Mouse (Mus musculus) limb, embryonic 12.5 days (tissue): ENCODE data around the gene Rc3h1. TPM values are rescaled to one million over a fixed set of nuclear protein-coding genes. Genes with fewer than 3 reads are reported as not detected.

Experiments used
- ATAC-seq: fragments of 200-750 bp; cut with Nextera tagmentation; 2 replicates; pipeline ENCODE4 v1.8.0; 2017; ENCODE audit warnings: low read depth, moderate TSS enrichment; ENCODE audit not compliant: insufficient number of reproducible peaks, insufficient read depth, low FRiP score, low TSS enrichment
- H3K27ac ChIP-seq: fragments of 300-500 bp; sonication (generic); 2 replicates; pipeline ENCODE4 v1.5.1; 2016; ENCODE audit warnings: mild to moderate bottlenecking, moderate library complexity
- H3K27me3 ChIP-seq: fragments of 300-500 bp; sonication (generic); 2 replicates; pipeline ENCODE4 v1.6.1; 2016; ENCODE audit warnings: mild to moderate bottlenecking, moderate library complexity
- H3K36me3 ChIP-seq: fragments of 300-500 bp; sonication (generic); 2 replicates; pipeline ENCODE4 v1.6.1; 2016; ENCODE audit warnings: mild to moderate bottlenecking, moderate library complexity
- H3K4me1 ChIP-seq: fragments of 300-500 bp; sonication (generic); replicated peaks from 2 replicates; pipeline ENCODE4 v1.6.1; 2016
- H3K4me2 ChIP-seq: fragments of 300-500 bp; sonication (generic); 2 replicates; pipeline ENCODE4 v1.6.1; 2016; ENCODE audit warnings: mild to moderate bottlenecking, moderate library complexity
- H3K4me3 ChIP-seq: fragments of 300-500 bp; sonication (generic); replicated peaks from 2 replicates; pipeline ENCODE4 v1.5.1; 2016; ENCODE audit warnings: mild to moderate bottlenecking
- H3K9ac ChIP-seq: fragments of 300-500 bp; sonication (generic); replicated peaks from 2 replicates; pipeline ENCODE4 v1.6.1; 2016; ENCODE audit warnings: mild to moderate bottlenecking, moderate library complexity
- H3K9me3 ChIP-seq: fragments of 300-500 bp; sonication (generic); 2 replicates; pipeline ENCODE4 v1.6.1; 2016; ENCODE audit warnings: mild to moderate bottlenecking, moderate library complexity
- WGBS: fragments of 180-500 bp; shearing (Covaris S2); methylation state at CpG from one replicate; pipeline ENCODE4 v1.1.7; 2016; 5-methylcytosine and 5-hydroxymethylcytosine counted together
- polyA plus RNA-seq: library from polyadenylated mRNA; unstranded; fragments of >200 nt; fragmentation: Nextera tagmentation; extraction: Ambion mirVana; gene quantifications from 2 replicates; pipeline ENCODE4 v1.2.1, GENCODE M21; 2016

Rc3h1 gene
- polyA plus RNA-seq, 1 experiment from 2014 or later = 10.6 TPM

- H3K9ac ChIP-seq = no peak overlapping the region
- ATAC-seq = no peak
- no peaks in the 10 kb centered on the region for H3K36me3 ChIP-seq
- H3K4me2 ChIP-seq = no peak overlapping the region
- H3K9me3 ChIP-seq = no peaks in the 10 kb centered on the region
- no peak overlapping the region for H3K4me3 ChIP-seq
- WGBS = 86% methylated on average over 15 of the region's 15 CpGs
- no peaks in the 10 kb centered on the region for H3K4me1 ChIP-seq
- no peaks in the 10 kb centered on the region for H3K27me3 ChIP-seq
- no peak overlapping the region for H3K27ac ChIP-seq
These were observed 83.2 kb downstream of the Rc3h1 start for GRCm38 (mm10) chr1:160989395-160989794.

GRCm38 (mm10) chr1:160993851-160994250 is 87.6 kb downstream of the Rc3h1 start:
- Histone ChIP-seq H3K9ac (no peak overlapping the region), H3K4me2 (no peak overlapping the region), H3K4me1 (no peaks in the 10 kb centered on the region), H3K27ac (no peak overlapping the region), H3K9me3 (no peaks in the 10 kb centered on the region), H3K27me3 (no peaks in the 10 kb centered on the region), H3K4me3 (no peak overlapping the region), H3K36me3 (no peaks in the 10 kb centered on the region)
- no peak for ATAC-seq
- WGBS = 75% methylated on average over 6 of the region's 6 CpGs

- Histone ChIP-seq H3K4me2 (no peak overlapping the region), H3K4me3 (no peak overlapping the region), H3K27me3 (no peaks in the 10 kb centered on the region), H3K9me3 (no peaks in the 10 kb centered on the region), H3K4me1 (no peaks in the 10 kb centered on the region; the same call in none of the 2 replicates), H3K9ac (no peak overlapping the region), H3K36me3 (peaks cover 15% of the 10 kb centered on the region; the same call in 1 of the 2 replicates), H3K27ac (no peak overlapping the region)
- WGBS = 60% methylated on average over 4 of the region's 4 CpGs
- no peak for ATAC-seq
These were observed 98.7 kb downstream of the Rc3h1 start for GRCm38 (mm10) chr1:161004942-161005341.

GRCm38 (mm10) chr1:161005526-161005925 is 99.3 kb downstream of the Rc3h1 start:
- Histone ChIP-seq H3K4me3 (no peak overlapping the region), H3K27me3 (no peaks in the 10 kb centered on the region), H3K36me3 (peaks cover 15% of the 10 kb centered on the region; the same call in 1 of the 2 replicates), H3K4me1 (no peaks in the 10 kb centered on the region; the same call in none of the 2 replicates), H3K9me3 (no peaks in the 10 kb centered on the region), H3K27ac (no peak overlapping the region), H3K9ac (no peak overlapping the region), H3K4me2 (no peak overlapping the region)
- WGBS = 41% methylated on average over 3 of the region's 3 CpGs
- no peak for ATAC-seq

GRCm38 (mm10) chr1:161006471-161006870 is 100.3 kb downstream of the Rc3h1 start:
- Histone ChIP-seq H3K4me2 (no peak overlapping the region), H3K9me3 (no peaks in the 10 kb centered on the region), H3K36me3 (peaks cover 17% of the 10 kb centered on the region; the same call in 1 of the 2 replicates), H3K4me3 (no peak overlapping the region), H3K4me1 (no peaks in the 10 kb centered on the region; the same call in none of the 2 replicates), H3K9ac (no peak overlapping the region), H3K27me3 (no peaks in the 10 kb centered on the region), H3K27ac (no peak overlapping the region)
- no peak for ATAC-seq
- 91% methylated on average over 5 of the region's 5 CpGs for WGBS

- Histone ChIP-seq H3K9me3 (no peaks in the 10 kb centered on the region), H3K9ac (no peak overlapping the region), H3K36me3 (peaks cover 30% of the 10 kb centered on the region), H3K4me3 (no peak overlapping the region), H3K4me2 (no peak overlapping the region), H3K4me1 (no peaks in the 10 kb centered on the region; the same call in none of the 2 replicates), H3K27ac (no peak overlapping the region), H3K27me3 (no peaks in the 10 kb centered on the region)
- no peak for ATAC-seq
- 91% methylated on average over 2 of the region's 2 CpGs for WGBS
These were observed 101.8 kb downstream of the Rc3h1 start for GRCm38 (mm10) chr1:161008038-161008437.

- 70% methylated on average over 4 of the region's 4 CpGs for WGBS
These were observed 104.2 kb downstream of the Rc3h1 start for GRCm38 (mm10) chr1:161010436-161010835.

GRCm38 (mm10) chr1:161016378-161016777 is 110.2 kb downstream of the Rc3h1 start:
- Histone ChIP-seq H3K27me3 (no peaks in the 10 kb centered on the region), H3K4me2 (no peak overlapping the region), H3K4me1 (no peaks in the 10 kb centered on the region; the same call in 1 of the 2 replicates), H3K4me3 (no peak overlapping the region), H3K36me3 (peaks cover 56% of the 10 kb centered on the region), H3K9ac (no peak overlapping the region), H3K27ac (no peak overlapping the region), H3K9me3 (no peaks in the 10 kb centered on the region)
- 81% methylated on average over 2 of the region's 2 CpGs for WGBS
- no peak for ATAC-seq

More at GRCm38 (mm10) chr1:161010436-161010835, 104.2 kb downstream of the Rc3h1 start:
- Histone ChIP-seq H3K27ac (no peak overlapping the region), H3K9ac (no peak overlapping the region), H3K9me3 (no peaks in the 10 kb centered on the region), H3K27me3 (no peaks in the 10 kb centered on the region), H3K4me3 (no peak overlapping the region), H3K4me2 (no peak overlapping the region), H3K36me3 (peaks cover 33% of the 10 kb centered on the region), H3K4me1 (no peaks in the 10 kb centered on the region; the same call in none of the 2 replicates)
- ATAC-seq = no peak

GRCm38 (mm10) chr1:161020051-161020450 is 113.8 kb downstream of the Rc3h1 start:
- Histone ChIP-seq H3K4me1 (no peaks in the 10 kb centered on the region), H3K27me3 (no peaks in the 10 kb centered on the region), H3K4me2 (no peak overlapping the region), H3K27ac (no peak overlapping the region), H3K9me3 (no peaks in the 10 kb centered on the region), H3K9ac (no peak overlapping the region), H3K4me3 (no peak overlapping the region), H3K36me3 (peaks cover 51% of the 10 kb centered on the region)
- 94% methylated on average over 14 of the region's 14 CpGs for WGBS
- no peak for ATAC-seq

Other genes with a start within 250 kb of the Rc3h1 start
- 17.3 and 19.4 TPM in 2 replicates for gene Rabgap1l, start 113.2 kb upstream of the Rc3h1 start, polyA plus RNA-seq
- gene Serpinc1, start 72.2 kb downstream of the Rc3h1 start, polyA plus RNA-seq = 2.8 TPM in 2 replicates
- gene Zbtb37, start 128.4 kb downstream of the Rc3h1 start, polyA plus RNA-seq = 8.5 and 11.1 TPM in 2 replicates
- gene Dars2, start 164.2 kb downstream of the Rc3h1 start, polyA plus RNA-seq = 35.7 and 37.5 TPM in 2 replicates
- gene Cenpl, start 164.3 kb downstream of the Rc3h1 start, polyA plus RNA-seq = 40.4 and 40.7 TPM in 2 replicates
- 18.0 and 19.5 TPM in 2 replicates for gene Klhl20, start 225.1 kb downstream of the Rc3h1 start, polyA plus RNA-seq
- gene Ankrd45, start 236.3 kb downstream of the Rc3h1 start, polyA plus RNA-seq = 3.5 and 3.7 TPM in 2 replicates